Comparison of ENCODE assay signal across 24 mouse cellular contexts in the genomic region with DNA sequence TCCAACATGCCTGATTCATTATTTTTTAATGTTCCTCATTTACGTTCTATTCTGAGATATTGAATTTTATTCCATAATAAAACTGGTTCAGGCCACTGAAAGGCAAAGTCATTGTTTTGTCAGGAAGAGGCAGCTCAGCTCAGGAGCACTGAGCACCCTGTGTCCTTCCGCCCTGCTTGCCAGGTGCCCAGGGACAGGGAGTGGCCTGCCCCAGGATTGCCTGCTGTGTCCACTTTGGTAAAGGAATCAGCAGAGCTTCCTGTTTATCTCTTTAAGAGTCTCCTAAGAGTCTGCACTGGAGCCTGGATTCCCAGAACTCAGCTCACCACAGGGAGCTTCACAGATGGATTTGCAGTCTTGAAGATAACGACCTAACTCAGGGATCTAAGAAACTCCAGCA. TPM values are rescaled to one million over a fixed set of nuclear protein-coding genes. Genes with fewer than 3 reads are reported as not detected.
A peak's percentile ranks its signal among the peaks of the same experiment; 100 is the strongest.
DNase-seq lines count a peak whose midpoint lies in the region; ATAC-seq lines count a peak whose summit lies in the region.
"Had no signal": no experiment of that assay in that cellular context is flagged by ENCODE, and none has a peak within 500 bp of the region (broad histone marks: within the 10 kb centered on the region; RNA-seq: fewer than 3 reads in every experiment).

No protein-coding gene starts in this region.

- H3K36me3 ChIP-seq in kidney, embryonic 15.5 days, result no peaks in the 10 kb centered on the region
- H3K36me3 ChIP-seq: embryonic facial prominence, embryonic 15.5 days; forebrain, embryonic 10.5 days; heart, embryonic 13.5 days; hindbrain, embryonic 12.5 days; limb, embryonic 13.5 days; midbrain, embryonic 13.5 days; neural tube, embryonic 15.5 days had no signal

- no peaks in the 10 kb centered on the region for H3K9me3 ChIP-seq in kidney, embryonic 15.5 days (replicated peaks)
- H3K9me3 ChIP-seq: embryonic facial prominence, embryonic 15.5 days; forebrain, embryonic 10.5 days; heart, embryonic 13.5 days; hindbrain, embryonic 12.5 days; limb, embryonic 13.5 days; midbrain, embryonic 13.5 days; neural tube, embryonic 15.5 days had no signal

- intact Hi-C loops in heart, postnatal 10 days (cut with DNase I), result no loop called here

- H3K4me3 ChIP-seq in kidney, embryonic 15.5 days (replicated peaks), result no peak overlapping the region
- H3K4me3 ChIP-seq: embryonic facial prominence, embryonic 15.5 days; forebrain, embryonic 10.5 days; heart, embryonic 13.5 days; hindbrain, embryonic 12.5 days; limb, embryonic 13.5 days; midbrain, embryonic 13.5 days; myocyte; neural tube, embryonic 15.5 days had no signal

- DNase-seq in heart, adult 11 months, result peak; percentile 98
- no peak for DNase-seq in heart, postnatal 10 days
- DNase-seq in kidney, adult 9 months, result peak; percentile 24
- peak; percentile 10 for DNase-seq in R1 (ENCODE audit: low read depth, low spot score)
- DNase-seq in kidney, postnatal 25 days, result peak; percentile 12 to 76
- DNase-seq: B cell, adult 2 months; cerebellum, adult 11 months; cerebellum, postnatal 14 days; embryo, embryonic 11 days; lung, postnatal 36 days; right cerebral cortex, postnatal 25 days; thymus, postnatal 25 days had no signal

- WGBS in kidney, embryonic 15.5 days, result 52% methylated on average over 3 of the region's 3 CpGs

- H3K27me3 ChIP-seq in kidney, embryonic 15.5 days, result no peaks in the 10 kb centered on the region
- H3K27me3 ChIP-seq: embryonic facial prominence, embryonic 15.5 days; heart, embryonic 13.5 days; hindbrain, embryonic 12.5 days; midbrain, embryonic 13.5 days; neural tube, embryonic 15.5 days had no signal

- no peaks in the 10 kb centered on the region for H3K4me1 ChIP-seq in kidney, embryonic 15.5 days
- H3K4me1 ChIP-seq: embryonic facial prominence, embryonic 15.5 days; forebrain, embryonic 10.5 days; heart, embryonic 13.5 days; hindbrain, embryonic 12.5 days; midbrain, embryonic 13.5 days had no signal

- H3K27ac ChIP-seq in kidney, embryonic 15.5 days, result no peak overlapping the region
- H3K27ac ChIP-seq: embryonic facial prominence, embryonic 15.5 days; forebrain, embryonic 10.5 days; heart, embryonic 13.5 days; hindbrain, embryonic 12.5 days; limb, embryonic 13.5 days; liver, embryonic 14.5 days; midbrain, embryonic 13.5 days; neural tube, embryonic 15.5 days had no signal

- ATAC-seq in kidney, embryonic 15.5 days (replicated peaks; ENCODE audit: low FRiP score), result no peak
- ATAC-seq in inflammation-experienced regulatory T-cells, adult 6 months, result no peak
- ATAC-seq: activated CD4-positive, CD25-positive, alpha-beta regulatory T cell, adult 4 months; midbrain, embryonic 13.5 days had no signal

- no peak overlapping the region for H3K4me2 ChIP-seq in kidney, embryonic 15.5 days
- H3K4me2 ChIP-seq: embryonic facial prominence, embryonic 15.5 days; heart, embryonic 13.5 days; hindbrain, embryonic 12.5 days; limb, embryonic 13.5 days; midbrain, embryonic 13.5 days; neural tube, embryonic 15.5 days had no signal

- no peak overlapping the region for H3K9ac ChIP-seq in kidney, embryonic 15.5 days
- H3K9ac ChIP-seq: embryonic facial prominence, embryonic 15.5 days; heart, embryonic 13.5 days; hindbrain, embryonic 12.5 days; limb, embryonic 13.5 days; liver, embryonic 14.5 days; midbrain, embryonic 13.5 days; neural tube, embryonic 15.5 days had no signal

RNA-seq across cellular contexts. Expression of a gene that starts 38.8 kb away (rescaled TPM):
- total RNA-seq in heart, postnatal 10 days (2021), result 10 to 100 TPM; 48.3 to 50.4 TPM
- 20.6 and 21.0 TPM in 2 replicates for polyA plus RNA-seq in kidney, embryonic 15.5 days (2015; fragmentation: Nextera tagmentation; extraction: Ambion mirVana)
- 10 to 100 TPM; 24.2 to 48.4 (median 41.9) TPM for polyA plus RNA-seq in inflammation-experienced regulatory T-cells, adult 6 months (2017; shearing (Covaris generic))

Comparison
In these comparisons a context has a peak if more than half of its experiments do, and no peak if none do; other contexts are left out.
1. DNase-seq: peak in heart, adult 11 months (single experiment), kidney, adult 9 months (single experiment), R1 (single experiment) and kidney, postnatal 25 days (2 of 2); none in heart, postnatal 10 days (0 of 2).